Mouse (Mus musculus) v-Abl transformed pro-B cells (cell line): ENCODE measurements around the gene Gm10912.
"Not testable (repeated sequence)": the region's sequence is repeated elsewhere in the genome, so short reads cannot be mapped to it uniquely, and the experiment has no call there.

ENCODE experiments used
- in situ Hi-C, 2 experiments: fragments of 400-800 bp; cut with MboI; formaldehyde crosslinking; loops; one replicate each; pipeline ENCODE4 v1.15.1; 2025; ENCODE audit not compliant: unreplicated experiment in 2 of 2

Gm10912 gene

DNA sequence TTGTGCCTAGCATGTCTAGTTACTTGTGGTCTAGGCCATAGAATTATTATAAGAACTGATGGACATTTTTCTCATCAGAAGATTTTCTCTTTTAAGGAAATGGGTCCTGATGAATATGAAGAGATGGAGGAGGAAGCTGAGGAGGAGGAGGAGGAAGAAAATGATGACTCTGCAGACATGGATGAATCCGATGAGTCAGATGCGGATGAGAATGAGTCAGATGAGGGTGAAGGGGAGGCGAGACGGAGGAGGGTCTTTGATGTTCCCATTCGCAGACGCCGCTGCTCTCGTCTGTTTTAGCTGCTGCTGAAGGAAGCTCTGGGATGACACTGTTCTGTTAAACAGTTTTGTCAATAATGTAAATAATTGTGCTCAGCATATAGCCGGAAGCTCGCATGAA, 5.8 kb upstream of the Gm10912 start:
- in situ Hi-C loops = loop anchor here in 1 of 2 experiments (10.0 kb wide), 1 partner anchor 935 kb away; no protein-coding TSS in a partner anchor

- in situ Hi-C loops = no loop called here
These were observed 4.6 kb upstream of the Gm10912 start for GRCm38 (mm10) chr2:104060996-104061395.

- in situ Hi-C loops = no loop called here
These were observed 3.0 kb upstream of the Gm10912 start for GRCm38 (mm10) chr2:104062665-104063064.

DNA sequence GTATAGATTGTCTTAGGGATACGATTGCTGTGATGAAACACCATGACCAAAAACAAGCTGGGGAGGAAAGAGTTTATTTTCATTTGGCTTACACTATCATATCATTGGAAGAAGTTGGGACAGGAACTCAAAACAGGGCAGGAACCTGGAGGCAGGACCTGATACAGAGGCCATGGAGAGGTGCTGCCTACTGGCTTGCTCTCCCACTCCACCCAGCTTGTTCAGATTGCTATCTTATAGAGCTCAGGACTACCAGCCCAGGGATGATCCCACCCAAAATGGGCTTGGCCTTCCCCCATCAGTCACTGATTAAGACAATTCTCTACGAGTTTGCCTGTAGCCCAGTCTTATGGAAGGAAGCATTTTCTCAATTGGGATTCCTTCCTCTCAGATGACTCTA, 1.5 kb upstream of the Gm10912 start:
- in situ Hi-C loops = no loop called here

DNA sequence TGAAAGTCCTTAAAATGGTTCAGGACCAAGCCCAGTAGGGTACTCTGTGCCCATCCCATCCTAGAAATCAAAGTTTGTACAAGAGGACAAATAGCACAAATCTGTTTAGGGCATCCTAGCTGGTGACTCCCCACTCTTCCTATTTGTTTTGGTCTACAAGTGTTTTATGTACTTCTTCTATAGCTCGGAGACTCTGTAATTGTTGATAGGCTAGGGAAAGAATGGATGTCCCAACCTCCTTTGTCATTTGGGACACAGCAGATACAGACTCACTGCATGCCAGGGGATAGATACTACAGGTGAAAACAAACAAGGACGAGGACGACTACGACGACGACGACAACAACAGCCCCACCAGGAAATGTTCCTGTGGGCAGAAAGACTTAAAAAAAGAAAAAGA, 2.8 kb downstream of the Gm10912 start, which contains the start of gene Gm10799:
Gm10799 (minus strand) TSS at position 101 of the 400 bp plus-strand sequence.
- in situ Hi-C loops = not testable (repeated sequence)

DNA sequence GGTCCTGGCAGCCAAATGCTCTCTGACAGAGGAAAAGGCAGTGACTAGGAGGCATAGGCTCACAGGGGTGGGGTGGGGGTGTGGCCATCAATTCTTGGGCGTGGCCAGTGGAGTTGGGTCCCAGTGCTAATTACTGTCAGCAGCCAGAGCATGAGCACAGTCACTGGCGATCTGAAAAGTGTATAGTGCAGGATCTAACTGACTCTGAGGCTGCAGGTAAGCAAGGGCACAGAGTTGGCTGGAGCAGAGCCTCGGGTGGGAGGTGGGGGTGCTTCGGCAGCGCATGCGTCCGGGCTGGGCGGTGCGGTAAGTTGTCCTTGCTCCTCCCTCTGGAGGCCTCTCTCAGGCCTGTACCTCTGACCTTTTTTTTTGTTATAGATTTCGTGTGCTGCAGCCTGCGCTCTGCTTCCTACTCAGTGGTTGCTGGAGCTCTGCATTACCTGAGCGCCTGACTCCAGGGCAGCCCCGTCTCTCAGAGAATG, 4.1 kb downstream of the Gm10912 start, which contains the start of gene Cd59b:
Cd59b (plus strand) TSS at position 146 of the 482 bp plus-strand sequence.
- in situ Hi-C loops = no loop called here

DNA sequence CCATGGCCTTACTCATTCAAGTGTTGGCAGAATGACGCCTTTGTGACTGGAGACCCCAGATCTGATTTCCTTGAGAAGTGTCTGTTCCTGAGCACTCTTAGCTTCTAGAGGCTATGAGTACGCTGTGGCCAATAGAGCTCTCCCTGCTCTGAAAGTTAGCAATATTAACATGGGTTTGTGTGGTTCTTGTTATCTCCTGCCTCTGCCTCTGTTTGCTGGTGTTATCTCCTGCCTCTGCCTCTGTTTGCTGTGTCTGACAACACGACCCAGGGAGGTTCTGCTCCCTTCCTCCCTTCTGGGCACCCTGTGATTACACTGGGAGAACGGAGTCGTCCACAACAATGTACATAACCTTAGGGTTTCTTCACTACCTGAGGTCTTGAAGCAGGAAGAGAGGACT, 12.7 kb downstream of the Gm10912 start:
- in situ Hi-C loops = not testable (repeated sequence)

GRCm38 (mm10) chr2:104081436-104082050, 15.9 kb downstream of the Gm10912 start:
- in situ Hi-C loops = not testable (repeated sequence)

- in situ Hi-C loops = no loop called here
These were observed 16.8 kb downstream of the Gm10912 start for GRCm38 (mm10) chr2:104082474-104082873.

- in situ Hi-C loops = not testable (repeated sequence)
These were observed 18.4 kb downstream of the Gm10912 start for GRCm38 (mm10) chr2:104084027-104084426.

DNA sequence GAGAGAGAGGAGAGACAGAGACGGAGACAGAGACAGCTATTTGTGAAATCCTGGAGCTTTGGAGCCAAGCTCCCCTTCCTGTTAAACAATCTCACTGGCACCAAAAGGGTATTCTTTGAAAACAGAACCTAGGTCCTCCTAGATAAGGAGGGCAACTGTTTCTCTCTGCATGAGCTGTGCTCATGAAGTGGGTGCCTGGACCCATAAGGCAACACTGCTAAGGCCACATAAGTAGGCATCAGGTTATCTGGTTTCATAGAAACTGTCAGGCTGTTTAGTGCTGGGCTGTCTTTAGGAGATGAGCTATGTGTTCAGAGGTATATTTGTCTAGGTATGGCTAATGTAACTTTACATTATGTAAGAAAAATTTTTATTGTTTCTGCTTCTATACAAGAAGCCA, 21.9 kb downstream of the Gm10912 start:
- in situ Hi-C loops = loop anchor here in 1 of 2 experiments (5.0 kb wide), 1 partner anchor 35 kb away; the partner anchor contains the start of gene A930018P22Rik

DNA sequence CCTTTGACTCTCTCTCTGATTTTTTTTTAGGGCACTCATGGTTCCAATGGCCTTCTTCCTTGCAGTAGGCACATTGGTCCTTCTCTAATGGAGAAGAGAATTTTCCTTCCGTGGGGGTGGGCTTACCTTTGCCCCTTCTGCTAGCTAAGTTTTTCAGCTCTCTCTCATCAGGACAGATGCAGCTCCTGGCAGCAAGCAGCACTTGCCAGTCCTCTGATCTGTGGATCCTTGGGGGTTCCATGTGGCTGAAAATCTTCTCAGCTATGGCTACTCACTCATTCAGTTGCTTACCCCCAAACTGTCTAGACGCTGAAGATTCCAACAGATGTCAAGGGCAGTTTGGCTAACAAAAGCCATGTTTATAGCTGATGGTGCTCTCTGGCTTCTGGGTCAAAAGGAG, 27.7 kb downstream of the Gm10912 start:
- in situ Hi-C loops = no loop called here

GRCm38 (mm10) chr2:104095741-104096213, 30.2 kb downstream of the Gm10912 start, which contains the start of gene Cd59a:
Gene Cd59a, plus strand, starts transcription at chr2:104095801.
- in situ Hi-C loops = no loop called here

- in situ Hi-C loops = no loop called here
These were observed 30.6 kb downstream of the Gm10912 start for GRCm38 (mm10) chr2:104096256-104096655.

DNA sequence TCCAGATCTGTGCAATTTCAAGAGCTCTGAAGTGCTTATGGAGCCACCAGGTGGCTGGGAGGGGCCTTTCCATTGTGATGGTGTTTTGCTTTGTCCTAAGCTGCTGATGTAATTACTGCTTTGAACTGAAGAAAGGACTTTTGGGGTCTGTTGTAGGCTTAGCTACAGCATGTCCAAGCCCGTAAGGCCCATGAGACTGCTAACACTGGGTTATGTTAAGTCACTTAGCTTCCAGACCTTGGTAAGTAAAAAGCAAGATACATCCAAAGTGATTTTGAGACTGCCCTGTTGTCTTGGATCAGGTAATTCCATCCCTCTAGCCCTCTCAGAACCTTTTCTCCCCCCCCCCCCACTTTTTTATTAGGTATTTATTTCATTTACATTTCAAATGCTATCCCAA, 31.2 kb downstream of the Gm10912 start:
- in situ Hi-C loops = not testable (repeated sequence)

DNA sequence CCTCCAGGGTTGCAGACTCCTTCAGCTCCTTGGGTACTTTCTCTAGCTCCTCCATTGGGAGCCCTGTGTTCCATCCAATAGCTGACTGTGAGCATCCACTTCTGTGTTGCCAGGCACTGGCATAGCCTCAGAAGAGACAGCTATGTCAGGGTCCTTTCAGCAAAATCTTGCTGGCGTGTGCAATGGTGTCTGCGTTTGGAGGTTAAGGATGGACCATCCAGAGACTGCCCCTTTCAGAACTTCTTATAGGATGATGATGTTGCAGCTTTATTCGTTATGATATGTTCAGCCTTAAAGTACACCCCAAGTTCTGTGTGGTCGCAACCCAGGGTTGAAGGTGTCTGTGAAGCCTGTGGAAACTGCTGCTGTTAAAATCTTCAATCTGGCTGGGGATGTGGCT, 31.8 kb downstream of the Gm10912 start:
- in situ Hi-C loops = not testable (repeated sequence)

DNA sequence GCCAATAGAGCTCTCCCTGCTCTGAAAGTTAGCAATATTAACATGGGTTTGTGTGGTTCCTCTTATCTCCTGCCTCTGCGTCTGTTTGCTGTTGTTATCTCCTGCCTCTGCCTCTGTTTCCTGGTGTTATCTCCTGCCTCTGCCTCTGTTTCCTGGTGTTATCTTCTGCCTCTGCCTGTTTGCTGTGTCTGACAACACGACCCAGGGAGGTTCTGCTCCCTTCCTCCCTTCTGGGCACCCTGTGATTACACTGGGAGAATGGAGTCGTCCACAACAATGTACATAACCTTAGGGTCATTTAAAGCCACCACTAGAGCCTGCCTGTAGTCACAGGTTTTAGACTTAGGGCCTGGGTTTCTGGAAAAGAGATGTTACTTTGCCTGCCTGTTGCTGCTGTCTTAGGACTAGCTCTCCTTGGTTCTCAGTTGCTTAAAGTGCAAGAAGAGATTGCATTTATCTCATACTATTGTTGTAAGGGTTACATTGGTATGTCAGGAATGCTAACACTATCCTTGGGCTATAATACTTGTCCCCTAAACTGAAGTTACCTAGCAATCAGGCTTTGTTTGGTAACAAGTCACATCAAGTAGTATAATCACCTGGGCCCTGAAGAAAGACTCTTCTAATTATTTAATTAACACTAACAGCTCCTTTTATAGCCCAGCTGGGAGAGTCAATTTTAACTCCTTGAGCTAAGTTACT, 33.1 kb downstream of the Gm10912 start:
- in situ Hi-C loops = no loop called here

- in situ Hi-C loops = no loop called here
These were observed 33.6 kb downstream of the Gm10912 start for GRCm38 (mm10) chr2:104099231-104099585.

- in situ Hi-C loops = no loop called here
These were observed 34.3 kb downstream of the Gm10912 start for GRCm38 (mm10) chr2:104099946-104100345.

DNA sequence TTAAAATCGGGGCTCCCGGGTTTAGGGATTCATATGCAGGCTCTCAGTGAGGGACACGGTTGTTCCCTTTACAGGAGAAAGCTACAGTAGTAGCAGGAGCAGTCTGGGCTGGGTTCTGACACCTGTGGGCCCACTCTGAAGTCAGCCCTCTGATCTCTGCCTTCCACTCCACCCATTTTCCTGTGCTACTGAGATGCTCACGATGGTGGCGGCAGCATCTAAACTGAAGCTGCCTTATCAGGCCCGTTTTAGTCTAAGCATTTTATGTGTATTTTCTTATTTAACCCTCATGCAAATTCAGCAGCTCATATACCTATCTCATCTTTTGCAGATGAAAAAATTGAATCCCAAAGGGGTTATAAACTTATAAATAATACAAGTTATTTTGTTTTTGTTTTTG, 39.2 kb downstream of the Gm10912 start:
- in situ Hi-C loops = no loop called here

DNA sequence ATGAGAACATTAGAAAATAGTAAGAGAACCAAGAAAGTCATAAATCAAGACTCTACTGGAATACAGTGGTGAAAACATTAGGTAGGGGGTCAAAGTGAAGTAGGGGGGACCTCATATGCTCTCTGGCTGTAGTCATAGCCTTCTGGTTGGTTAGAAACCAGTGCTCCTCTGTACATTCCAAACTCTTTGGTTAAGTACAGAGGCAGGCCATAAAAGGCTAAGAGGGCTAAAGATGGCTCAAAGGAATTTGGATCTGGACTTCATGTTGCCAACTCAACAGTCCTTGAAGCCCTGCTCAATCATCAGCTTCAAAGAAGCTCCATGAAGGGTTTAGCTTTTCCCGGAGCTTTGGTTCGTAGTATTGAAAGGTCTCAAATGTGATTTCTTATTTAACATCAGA, 43.4 kb downstream of the Gm10912 start:
- in situ Hi-C loops = not testable (repeated sequence)

GRCm38 (mm10) chr2:104109528-104109927, 43.9 kb downstream of the Gm10912 start:
- in situ Hi-C loops = no loop called here
